Mouse (Mus musculus) ovary, adult 18-20 months (tissue): ENCODE measurements around the gene Selenom.

Source experiments
- DNase-seq: peaks from one replicate; pipeline ENCODE4 v3.0.0; 2022; ENCODE audit warnings: low spot score, mixed read lengths

Selenom gene

DNA sequence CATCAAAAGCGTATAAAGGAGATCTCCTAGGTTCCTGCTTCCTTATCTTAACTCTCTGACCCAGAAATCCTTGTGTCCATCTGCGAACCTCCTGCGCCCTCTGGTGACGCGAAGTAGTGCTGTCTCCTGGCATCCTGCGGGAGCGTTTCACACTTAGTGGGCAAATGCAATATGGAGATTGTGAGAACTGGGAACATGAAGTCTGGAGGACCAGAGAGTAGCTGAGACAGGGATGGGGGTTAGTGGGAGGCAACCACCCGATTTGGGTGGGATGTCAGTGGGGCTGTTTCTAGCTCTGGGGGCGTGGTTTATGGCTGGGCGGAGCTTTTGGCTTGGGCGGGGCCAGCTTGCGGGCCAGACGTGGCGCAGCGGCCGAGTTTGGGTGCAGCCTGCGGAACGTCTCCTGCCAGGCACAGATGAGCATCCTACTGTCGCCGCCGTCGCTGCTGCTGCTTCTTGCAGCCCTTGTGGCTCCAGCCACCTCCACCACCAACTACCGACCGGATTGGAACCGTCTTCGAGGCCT, at the start of gene Selenom:
Gene Selenom, plus strand, starts transcription at position 156 of the 526 bp plus-strand sequence.
- peak; percentile 78 for DNase-seq

DNA sequence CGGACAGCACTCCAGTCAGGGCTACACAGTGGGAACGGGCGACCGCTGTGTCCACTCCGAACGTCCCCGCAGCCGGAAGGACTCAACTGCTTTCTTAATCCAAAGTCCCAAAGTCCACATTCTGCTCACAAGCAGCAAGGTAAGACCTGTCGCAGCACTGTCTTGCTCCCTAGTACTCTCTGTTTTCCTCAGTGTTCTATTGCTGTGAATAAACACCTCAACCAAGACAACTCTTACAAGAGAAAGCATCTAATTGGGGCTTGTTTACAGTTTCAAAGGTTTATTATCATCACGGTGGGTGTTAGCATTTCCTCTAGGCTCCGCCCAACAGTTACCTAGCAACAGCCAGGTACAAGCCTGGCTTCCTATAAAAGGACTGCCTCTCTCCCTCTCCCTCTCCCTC, 43.0 kb upstream of the Selenom start:
- no peak for DNase-seq

DNA sequence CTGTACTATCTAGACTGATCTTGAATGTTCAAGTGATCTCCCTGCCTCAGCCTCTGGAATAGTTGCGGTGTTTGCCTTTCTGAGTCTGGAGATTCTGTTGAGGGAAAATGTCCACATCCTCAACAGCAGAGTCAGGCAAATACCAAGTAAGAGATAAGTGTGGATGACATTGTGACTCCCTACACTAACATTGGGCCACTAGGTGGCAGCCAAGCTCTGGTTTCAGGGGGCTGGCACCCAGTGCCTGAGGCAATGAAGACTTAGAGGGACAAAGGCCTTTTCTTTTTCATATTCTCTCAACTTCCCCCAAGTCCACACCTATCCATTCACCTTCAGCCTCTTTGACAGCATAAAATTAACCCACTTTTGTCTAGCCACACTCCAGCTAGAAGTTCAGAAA, 42.0 kb upstream of the Selenom start:
- peak; percentile 53 for DNase-seq

DNA sequence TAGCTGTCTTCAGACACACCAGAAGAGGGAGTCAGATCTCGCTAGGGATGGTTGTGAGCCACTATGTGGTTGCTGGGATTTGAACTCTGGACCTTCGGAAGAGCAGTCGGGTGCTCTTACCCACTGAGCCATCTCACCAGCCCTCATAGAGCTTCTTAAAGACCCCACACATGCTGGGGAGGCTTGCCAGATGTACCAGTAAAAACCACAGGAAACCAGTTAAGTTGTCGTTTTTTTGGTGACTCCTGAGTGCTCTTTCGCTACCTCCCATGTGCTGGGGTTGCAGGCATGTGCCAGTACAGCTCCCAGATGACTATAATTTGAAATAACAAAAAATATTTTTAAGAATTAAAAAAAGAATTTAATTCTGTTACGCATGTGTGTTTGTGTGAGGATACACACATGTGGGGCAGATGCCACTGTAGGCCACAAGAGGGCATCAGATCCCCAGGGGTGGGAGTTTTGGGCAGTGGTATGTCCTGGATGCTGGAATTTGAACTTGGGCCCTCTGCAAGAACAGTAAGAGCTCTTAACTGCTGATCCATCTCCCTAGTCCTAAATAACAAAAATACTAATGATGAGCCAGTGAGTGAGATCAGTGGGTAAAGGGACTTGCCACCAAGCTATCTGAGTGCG, 39.9 kb upstream of the Selenom start:
- DNase-seq = no peak

DNA sequence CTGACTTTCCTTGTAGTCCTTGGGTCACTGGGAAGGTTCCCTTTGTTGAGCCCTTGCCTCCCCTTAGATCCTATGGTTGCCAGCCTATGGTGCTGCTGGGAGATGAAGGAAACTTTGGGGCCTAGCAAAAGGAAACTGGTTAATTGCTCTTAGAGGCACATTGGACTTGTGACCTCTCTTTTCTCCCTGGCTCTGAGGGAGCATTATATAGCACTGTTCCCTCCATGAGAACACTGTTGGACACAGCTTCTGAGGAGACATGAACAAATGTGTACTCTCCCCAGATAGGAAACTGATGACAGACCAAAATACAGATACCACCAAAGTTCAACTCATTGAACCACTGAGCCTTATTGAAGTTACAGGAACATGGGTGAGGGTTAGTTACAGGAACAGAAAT, 39.0 kb upstream of the Selenom start:
- DNase-seq = no peak

DNA sequence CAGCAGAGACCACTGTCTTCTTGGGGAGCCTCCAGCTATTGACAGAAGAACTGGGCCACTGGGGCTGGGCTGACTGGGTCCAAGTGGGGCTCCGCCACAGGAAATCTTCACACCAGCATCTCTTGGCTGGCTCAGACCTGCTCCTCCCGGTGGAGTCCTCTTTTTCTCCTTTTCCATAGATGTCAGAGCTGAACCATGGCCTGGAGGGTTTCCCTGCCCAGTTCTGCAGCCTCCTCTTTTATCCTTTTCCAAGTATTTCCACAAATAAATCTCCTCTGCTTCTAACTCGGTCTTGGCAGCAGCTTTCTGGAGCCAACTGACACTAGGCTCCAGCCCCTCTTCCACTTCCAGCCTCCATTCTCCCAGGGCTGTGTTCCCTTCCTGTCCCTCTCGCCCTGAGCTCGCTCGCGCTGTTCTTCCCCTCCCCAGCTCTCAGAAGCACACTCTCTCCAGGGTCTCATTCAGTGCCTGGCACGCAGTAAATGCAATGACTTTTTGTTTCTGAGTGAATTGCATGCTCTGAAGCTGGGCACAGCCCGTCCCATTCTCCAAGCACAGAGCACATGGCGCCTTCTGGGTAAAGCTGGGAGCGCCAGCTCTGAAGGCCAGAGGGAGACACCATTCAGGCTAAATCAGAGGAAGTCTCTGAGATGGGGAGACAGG, 30.4 kb upstream of the Selenom start:
- DNase-seq = no peak

DNA sequence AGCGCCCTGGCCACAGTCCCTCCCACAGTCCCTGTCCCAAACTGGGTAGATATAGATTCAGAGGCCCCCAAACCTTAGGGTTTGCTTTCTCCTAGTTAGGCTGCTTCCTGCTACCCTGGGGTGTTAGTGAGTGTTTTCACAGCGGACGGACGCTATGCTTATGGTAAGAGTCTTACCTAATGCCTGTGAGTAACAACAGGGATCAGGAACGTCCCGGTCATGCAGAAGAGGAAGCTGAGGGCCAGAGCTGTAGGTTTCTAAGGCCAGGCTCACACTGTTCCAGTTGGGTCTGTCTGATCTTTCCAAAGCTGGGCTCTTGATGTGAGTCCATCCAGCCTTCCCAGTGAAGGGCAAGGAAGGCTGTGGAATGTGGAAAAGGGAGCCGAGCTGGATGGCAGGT, 28.1 kb upstream of the Selenom start:
- no peak for DNase-seq

DNA sequence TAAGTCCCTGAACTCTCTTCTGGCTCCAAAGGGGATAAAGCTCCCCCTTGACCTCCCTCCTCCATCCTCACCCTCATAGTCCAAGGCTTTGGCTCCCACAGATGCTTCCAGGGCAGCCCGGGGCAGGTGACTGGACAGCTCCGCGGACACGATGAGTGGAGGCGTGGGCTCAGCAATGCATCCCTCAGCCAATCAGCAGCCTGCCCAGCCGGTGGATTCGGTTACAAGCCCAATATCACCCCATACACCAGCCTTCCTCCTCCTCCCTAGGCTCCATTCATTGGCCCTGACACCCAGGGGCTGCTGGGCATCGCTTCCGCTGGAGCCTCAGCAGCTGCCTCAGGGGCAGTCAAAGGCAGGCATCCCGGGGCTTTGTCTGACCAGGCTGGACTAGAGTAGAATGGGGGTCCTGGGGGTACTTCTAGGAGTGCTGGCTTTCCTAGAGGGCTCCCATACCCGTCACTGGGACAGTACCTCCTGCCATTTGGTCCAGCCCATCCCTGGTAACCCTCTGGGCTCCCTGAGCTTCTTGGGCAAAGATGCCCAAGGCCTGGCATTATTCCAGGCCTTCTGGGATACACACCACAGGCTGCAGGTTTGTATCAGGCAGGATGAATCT, 26.4 kb upstream of the Selenom start, which contains the start of gene Pla2g3:
Gene Pla2g3, plus strand, starts transcription at position 333 of the 619 bp plus-strand sequence.
- DNase-seq = no peak

DNA sequence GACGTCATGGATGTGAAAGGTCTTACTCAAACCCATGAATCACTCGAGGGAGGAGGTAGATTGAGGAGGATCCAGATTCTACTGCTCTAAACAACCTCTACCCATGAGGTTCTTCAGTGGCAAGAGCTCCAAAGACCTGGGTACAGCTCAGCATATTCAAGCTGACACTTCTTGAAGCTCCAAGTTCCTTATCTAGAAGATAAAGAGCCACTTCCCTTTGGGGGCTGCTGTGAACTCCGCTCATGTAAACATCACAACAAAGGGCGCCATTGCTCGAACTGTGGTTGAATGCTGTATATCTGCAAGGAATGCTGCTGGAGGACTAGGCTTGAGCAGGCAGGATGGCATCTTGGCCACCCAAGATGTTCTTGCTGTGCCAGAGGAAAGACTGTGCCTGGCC, 25.4 kb upstream of the Selenom start:
- DNase-seq = no peak

DNA sequence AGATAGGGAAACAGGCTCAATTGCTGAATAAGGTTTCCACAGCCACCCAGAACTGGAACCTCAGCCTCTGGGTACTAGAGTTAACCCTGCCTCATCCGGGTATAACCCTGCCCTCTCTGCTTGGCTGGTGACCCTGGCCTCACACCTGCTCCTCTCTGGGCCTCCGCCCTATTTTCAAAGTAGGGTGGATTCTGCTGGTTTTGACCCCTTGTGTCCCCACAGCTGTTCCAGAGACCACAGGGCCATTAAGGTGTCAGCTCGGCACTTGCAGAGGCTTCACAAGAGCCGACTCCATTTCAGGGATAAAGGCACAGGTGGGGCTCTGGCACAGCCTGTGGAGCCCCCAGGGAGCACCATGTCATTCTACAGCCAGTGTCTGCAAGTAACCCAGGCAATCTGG, 21.7 kb upstream of the Selenom start:
- no peak for DNase-seq

DNA sequence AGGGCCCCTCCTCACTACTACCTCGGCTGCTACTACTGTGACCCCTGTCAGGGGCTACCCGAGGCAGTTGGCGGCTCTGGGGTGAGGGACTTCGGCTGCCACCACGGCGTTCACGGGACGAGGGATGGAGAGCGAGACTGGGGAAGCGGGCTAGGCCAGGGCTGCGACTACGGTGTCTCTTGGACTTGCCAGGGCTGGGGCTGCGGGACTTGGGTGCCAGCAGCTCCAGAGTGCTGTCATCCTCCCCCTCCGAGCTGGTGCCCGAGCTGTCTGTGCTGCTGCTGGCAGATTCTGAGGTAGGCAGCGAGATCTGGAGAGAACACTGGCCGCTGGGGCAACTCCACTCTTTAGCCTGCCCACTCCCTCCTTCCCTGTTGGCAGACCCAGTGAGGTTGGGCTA, 19.6 kb upstream of the Selenom start:
- DNase-seq = no peak

DNA sequence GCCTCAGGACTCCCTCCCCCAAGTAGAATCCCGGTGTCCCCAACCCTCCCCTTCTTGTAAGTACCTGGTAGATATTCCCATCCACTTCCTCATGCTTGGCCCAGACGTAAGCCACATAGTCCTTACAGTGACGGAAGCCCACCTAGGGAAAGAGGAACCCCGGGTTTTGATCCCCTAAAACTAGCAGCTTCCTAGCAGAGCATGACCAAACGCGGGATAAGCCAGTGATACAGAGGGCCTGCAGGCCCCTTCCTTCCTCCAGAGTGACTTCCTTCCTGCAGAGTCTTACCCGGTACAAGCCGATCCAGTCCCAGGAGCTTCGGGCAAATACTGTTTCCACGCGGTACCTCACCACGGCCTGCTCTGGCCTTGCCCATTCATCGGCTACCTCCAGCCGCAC, 19.0 kb upstream of the Selenom start:
- DNase-seq = no peak

DNA sequence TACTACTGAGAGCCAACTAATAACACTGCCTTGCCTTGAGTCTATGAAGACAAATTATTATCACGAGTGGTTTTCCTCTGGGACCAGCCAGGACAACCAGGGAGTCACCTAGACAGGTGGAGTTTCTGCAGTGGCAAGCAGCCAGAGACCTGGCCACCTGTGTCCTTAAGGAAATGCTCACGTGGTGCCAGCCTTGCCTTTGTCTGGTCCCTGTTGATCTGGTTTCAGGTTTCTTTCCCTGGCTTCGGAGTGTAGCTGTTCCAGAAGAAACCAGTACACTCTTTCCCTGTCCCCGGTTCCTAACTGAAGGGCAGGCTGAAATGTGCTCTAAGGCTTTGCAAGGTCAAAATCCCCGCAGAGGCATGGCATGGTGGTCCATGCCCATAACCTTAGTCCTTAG, 17.7 kb upstream of the Selenom start:
- no peak for DNase-seq

DNA sequence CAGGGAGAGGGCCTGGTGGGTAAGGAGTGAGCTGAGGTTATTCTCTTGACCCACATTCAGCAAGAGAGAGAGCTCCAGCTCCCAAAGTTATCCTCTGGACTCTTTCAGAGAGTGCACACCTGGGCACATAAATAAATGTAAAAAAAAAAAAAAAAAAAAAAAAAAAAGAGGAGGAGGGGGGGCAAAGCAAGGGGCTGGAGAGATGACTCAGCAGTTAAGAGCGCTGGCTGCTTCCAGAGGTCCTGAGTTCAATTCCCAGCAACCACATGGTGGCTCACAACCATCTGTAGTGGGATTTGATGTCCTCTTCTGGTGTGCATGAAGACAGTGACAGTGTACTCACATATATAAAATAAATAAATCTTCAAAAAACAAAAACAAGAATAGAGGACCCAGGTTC, 17.2 kb upstream of the Selenom start:
- DNase-seq = no peak

DNA sequence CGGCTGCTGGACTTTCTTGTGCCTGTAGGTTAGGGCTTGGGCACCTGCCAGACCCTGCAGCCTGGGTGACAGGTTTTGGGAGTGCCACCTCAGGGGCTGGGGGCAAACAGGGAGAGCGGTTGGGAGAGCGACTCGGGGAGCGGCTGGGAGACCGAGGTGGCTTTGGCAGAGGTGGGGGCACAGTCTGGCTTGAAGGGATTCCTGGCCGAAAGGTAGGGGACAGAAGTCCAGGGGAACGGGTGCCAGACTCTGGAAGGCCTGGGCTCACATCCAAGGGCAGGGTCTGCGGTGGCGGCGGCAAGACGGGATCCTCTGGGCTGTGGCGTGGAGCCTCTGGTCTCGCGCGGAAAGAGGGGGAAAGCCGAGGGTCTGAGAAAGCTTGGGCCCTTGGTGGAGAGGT, 12.4 kb upstream of the Selenom start:
- no peak for DNase-seq

DNA sequence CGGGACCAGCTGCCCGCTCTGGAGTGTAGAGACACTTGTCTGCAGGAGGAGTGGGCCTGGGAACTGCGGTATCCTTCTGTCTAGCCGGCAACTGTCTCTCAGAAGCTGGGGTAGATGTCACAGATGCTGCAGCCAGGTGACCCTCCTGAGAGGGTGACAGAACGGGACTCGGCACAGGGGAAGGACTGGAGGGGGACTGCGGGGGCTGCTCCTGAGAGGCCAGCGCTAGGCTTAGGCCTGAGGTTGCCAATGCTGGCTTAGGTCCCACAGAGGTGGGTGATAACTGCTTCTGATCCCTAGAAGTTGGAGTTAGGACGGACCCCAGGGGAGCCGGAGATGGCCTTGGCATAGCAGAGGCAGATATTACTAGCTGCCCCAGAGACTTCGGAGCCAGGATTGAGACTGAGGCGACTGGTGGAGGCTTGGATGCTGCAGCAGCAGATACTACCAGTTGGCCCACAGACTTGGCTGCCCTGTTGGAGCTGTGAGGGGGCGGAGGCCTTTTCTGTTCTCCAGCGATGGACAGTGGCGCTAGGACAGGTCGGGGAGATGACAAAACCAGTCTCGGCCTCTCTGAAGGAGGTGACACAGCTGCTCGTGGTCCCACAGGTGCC, 11.9 kb upstream of the Selenom start:
- no peak for DNase-seq

DNA sequence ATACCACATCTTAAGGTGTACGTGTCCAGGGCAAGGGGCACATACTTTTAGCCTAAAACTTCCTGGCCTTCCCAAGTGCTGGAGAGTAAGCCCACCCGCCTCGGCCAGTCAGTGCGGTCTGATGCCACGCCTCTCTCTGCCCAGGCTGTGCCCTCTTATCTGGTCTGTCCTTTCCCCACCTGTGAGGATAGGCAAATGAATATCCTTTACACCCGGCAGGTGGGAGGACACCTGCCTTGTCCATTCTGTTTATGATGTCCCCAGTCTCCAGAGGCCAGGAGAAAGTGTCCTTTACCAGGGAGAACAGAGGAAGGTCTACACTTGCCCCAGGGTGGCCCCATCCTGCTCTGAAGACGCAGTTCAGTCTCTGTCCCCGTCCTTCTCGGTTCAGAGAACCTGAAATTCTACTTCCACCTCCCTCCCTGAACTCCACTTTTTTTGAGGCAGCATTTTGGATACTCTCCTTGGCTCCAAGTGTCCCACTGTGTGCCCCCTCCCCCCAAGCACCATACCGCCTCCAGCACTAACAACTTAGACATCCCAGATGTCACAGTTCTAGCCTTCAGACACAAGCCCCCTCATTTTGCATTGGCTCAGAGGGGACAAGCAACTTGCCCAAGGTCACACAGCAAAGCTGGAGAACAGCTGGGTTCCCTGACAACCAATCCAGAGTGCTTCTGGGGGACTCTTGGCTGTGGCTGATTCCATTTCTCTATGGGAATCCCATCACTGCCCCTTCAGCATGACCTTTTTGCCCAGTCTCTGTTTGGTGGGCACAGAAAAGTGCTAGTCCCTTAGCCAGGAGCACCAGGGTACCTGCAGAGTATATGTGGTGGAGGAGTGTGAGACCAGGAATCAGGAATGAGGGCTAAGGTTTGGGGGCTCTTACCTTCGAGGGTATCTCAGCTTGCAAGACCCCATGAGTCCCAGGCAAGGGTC, 10.5 kb upstream of the Selenom start:
- DNase-seq = no peak

DNA sequence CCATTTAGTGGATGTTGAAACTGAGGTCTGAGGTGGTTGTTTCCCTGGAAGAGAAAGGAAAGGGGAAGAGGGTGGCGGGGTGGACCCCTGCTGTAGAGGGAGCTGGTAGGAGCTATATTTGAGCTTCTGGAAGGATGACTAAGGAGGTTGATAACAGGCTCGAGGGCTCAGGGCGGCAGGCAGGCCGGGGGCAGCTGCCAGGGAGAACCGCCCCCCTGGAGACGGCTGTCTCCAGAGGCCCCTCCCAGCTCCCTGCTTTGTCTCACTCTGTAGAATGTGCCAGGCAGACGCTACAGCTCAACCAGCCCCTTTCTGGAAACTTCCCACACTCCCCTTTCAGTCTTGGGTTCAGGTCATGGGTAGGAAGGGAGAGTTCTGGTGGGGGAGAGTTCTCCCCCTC, 6.3 kb upstream of the Selenom start:
- DNase-seq = no peak

DNA sequence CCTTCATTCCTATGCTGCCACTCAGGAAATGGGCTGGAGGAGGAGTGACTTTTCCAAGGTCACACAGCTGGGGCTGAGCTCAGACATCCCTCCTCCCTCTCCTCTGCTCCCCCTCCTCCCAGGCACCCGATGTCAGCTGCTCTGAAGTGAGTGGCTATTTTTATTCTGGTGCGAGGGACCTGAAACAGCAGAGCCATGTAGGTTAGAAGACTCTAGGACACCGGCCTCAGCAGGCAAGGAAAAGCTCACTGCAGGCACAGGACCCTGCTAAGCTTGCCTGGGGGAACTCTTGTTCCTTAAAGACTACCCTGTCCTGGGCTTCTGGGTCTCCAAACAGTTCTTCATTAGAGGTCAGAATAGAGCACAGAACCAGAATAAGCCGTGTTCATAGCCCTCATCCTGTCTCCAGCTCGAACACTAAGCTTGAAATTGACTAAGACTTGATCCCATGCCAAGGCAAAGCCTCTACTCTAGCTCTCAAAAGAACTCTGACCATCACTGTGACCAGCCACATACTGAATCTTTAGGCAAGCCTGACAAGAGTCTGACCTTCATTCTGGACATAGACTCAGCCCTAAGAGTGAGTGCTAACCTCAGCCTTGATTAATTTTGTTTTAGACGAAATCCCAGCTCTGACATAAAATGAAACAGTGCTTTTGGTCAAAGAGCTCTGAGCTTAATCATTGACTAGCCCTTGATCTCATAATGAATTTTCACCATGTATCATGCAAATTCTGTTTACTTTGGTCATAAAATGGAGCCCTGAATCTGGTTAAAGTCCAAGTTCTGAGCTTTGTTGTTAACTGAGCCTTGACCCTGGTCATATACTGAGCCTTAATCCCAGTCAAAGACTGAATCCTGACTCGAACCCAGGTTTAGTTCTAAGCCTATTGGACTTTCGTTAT, 5.1 kb upstream of the Selenom start:
- DNase-seq = no peak

DNA sequence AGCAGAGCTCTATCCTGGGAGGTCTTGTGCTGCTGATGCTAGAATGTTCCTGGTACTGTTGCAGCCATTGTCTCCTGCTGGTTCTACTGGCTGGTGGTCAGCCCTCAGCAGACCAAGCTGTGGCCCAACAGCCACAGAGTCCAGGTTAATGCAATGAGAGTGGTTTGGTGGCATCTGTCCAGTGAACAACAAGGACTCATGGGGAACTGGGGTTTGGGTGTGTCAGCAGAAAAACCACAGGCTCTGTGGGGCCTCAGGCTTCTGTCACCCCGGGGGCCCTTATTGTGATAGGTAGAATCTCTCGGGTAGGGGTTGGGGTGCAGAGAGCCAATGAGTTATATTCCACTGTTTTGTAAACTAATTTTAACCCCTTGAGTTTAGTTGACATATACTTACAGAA, 4.2 kb upstream of the Selenom start:
- DNase-seq = no peak

DNA sequence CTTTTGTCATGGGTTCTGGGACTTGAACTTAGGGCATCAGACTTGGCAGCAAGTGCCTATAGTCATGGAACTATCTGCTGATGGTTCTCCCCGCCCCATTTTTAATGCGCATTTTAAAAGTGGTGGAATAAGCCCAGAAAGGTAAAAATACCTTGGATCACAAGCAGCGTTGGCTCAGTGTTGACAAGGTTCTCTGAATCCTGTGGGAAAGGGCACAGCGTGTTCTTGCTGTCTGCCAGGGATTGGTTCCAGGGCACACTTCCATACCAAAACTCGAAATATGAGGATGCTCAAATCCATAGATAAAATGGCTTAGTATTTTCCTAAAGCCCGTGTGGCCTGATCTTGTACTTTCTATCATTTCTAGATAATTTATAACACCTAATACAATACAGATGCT, 1.2 kb upstream of the Selenom start:
- no peak for DNase-seq
